9 mouse cellular contexts compared by ENCODE assay signal in genomic region chr8:46953472-46953871, GRCm38 (mm10). TPM values are rescaled to one million over a fixed set of nuclear protein-coding genes. Genes with fewer than 3 reads are reported as not detected.
DNase-seq lines count a peak whose midpoint lies in the region; ATAC-seq and TF ChIP-seq lines count a peak whose summit lies in the region.
"Had no signal": no experiment of that assay in that cellular context is flagged by ENCODE, and none has a peak within 500 bp of the region (broad histone marks: within the 10 kb centered on the region; RNA-seq: fewer than 3 reads in every experiment).

No protein-coding gene starts in this region.

- TF ChIP-seq CTCF in testis, adult 2 months (IDR thresholded peaks at IDR 0.05; ENCODE audit: control insufficient read depth, insufficient read depth, insufficient replicate concordance, low read depth, low read length) = peak; percentile 8; the same call in 1 of the 2 replicates
- TF ChIP-seq CTCF in cerebellum, adult 2 months (IDR thresholded peaks at IDR 0.05; ENCODE audit: borderline replicate concordance, insufficient read depth, low read depth, low read length) = peak; percentile 46; the same call in 1 of the 2 replicates
- TF ChIP-seq CTCF in kidney, postnatal 0 days (IDR thresholded peaks at IDR 0.05; ENCODE audit: low read depth) = peak; percentile 95
- peak; percentile 88 for TF ChIP-seq CTCF in liver, postnatal 0 days (IDR thresholded peaks at IDR 0.05; ENCODE audit: low read depth)
- TF ChIP-seq CTCF in thymus, adult 2 months (IDR thresholded peaks at IDR 0.05; ENCODE audit: borderline replicate concordance, control insufficient read depth, extremely low read depth, insufficient read depth, low read length, poor library complexity) = no peak

- WGBS in cerebellum, adult 2 months = 17% methylated on average over 7 of the region's 7 CpGs
- WGBS in kidney, postnatal 0 days = 20% methylated on average over 7 of the region's 7 CpGs
- 23% methylated on average over 7 of the region's 7 CpGs for WGBS in liver, postnatal 0 days (ENCODE audit: insufficient replicate concordance)
- 21% methylated on average over 7 of the region's 7 CpGs for WGBS in neural tube, embryonic 15.5 days
- WGBS in thymus, adult 2 months = 24% methylated on average over 7 of the region's 7 CpGs

- TF ChIP-seq POLR2A in testis, adult 2 months (IDR thresholded peaks at IDR 0.05; ENCODE audit: control insufficient read depth, low read depth, low read length) = no peak
- no peak for TF ChIP-seq POLR2A in cerebellum, adult 2 months (IDR thresholded peaks at IDR 0.05; ENCODE audit: borderline replicate concordance, insufficient read depth, low read length)
- no peak for TF ChIP-seq POLR2A in thymus, adult 2 months (IDR thresholded peaks at IDR 0.05; ENCODE audit: control insufficient read depth, extremely low read depth, insufficient read depth, low read length, poor library complexity)

- no peak overlapping the region for H3K9ac ChIP-seq in kidney, postnatal 0 days (ENCODE audit: low read depth, low read length)
- no peak overlapping the region for H3K9ac ChIP-seq in liver, postnatal 0 days (replicated peaks)
- H3K9ac ChIP-seq in neural tube, embryonic 15.5 days (replicated peaks) = no peak overlapping the region
- H3K9ac ChIP-seq: embryonic facial prominence, embryonic 15.5 days had no signal

- no peak overlapping the region for H3K4me3 ChIP-seq in testis, adult 2 months (ENCODE audit: control insufficient read depth, low read depth, low read length)
- H3K4me3 ChIP-seq in cerebellum, adult 2 months (replicated peaks; ENCODE audit: insufficient read depth, low read depth, low read length) = no peak overlapping the region
- no peak overlapping the region for H3K4me3 ChIP-seq in kidney, postnatal 0 days (replicated peaks; ENCODE audit: low read depth, low read length)
- no peak overlapping the region for H3K4me3 ChIP-seq in liver, postnatal 0 days (ENCODE audit: low read depth, low read length)
- no peak overlapping the region for H3K4me3 ChIP-seq in neural tube, embryonic 15.5 days (replicated peaks)
- H3K4me3 ChIP-seq in thymus, adult 2 months (ENCODE audit: control insufficient read depth, insufficient read depth, low read length) = no peak overlapping the region
- H3K4me3 ChIP-seq: embryonic facial prominence, embryonic 15.5 days had no signal

- no peak for DNase-seq in testis, postnatal 14 days (ENCODE audit: low spot score)
- DNase-seq in cerebellum, adult 2 months = peak; percentile 34 to 60
- peak; percentile 86 for DNase-seq in forelimb bud, embryonic 11.5 days (ENCODE audit: low read depth, low spot score)
- DNase-seq in kidney, postnatal 0 days (ENCODE audit: low spot score) = peak; percentile 95
- peak; percentile 81 for DNase-seq in liver, postnatal 0 days
- DNase-seq in thymus, adult 2 months = peak; percentile 55

- no peak overlapping the region for H3K27ac ChIP-seq in testis, adult 2 months (ENCODE audit: control insufficient read depth, insufficient read depth, low read depth, low read length)
- H3K27ac ChIP-seq in cerebellum, adult 2 months (ENCODE audit: insufficient read depth, low read length) = no peak overlapping the region
- H3K27ac ChIP-seq in kidney, postnatal 0 days = no peak overlapping the region
- no peak overlapping the region for H3K27ac ChIP-seq in liver, postnatal 0 days (ENCODE audit: low read depth)
- H3K27ac ChIP-seq in neural tube, embryonic 15.5 days (replicated peaks) = no peak overlapping the region
- no peak overlapping the region for H3K27ac ChIP-seq in thymus, adult 2 months (ENCODE audit: control insufficient read depth, insufficient read depth, low read length)
- H3K27ac ChIP-seq: embryonic facial prominence, embryonic 15.5 days had no signal

- no peaks in the 10 kb centered on the region for H3K36me3 ChIP-seq in testis, adult 2 months (ENCODE audit: control insufficient read depth, insufficient read depth, low read length)
- no peaks in the 10 kb centered on the region for H3K36me3 ChIP-seq in kidney, postnatal 0 days (ENCODE audit: insufficient read depth, low read length)
- H3K36me3 ChIP-seq in liver, postnatal 0 days (replicated peaks; ENCODE audit: insufficient read depth, low read length) = no peaks in the 10 kb centered on the region
- H3K36me3 ChIP-seq in neural tube, embryonic 15.5 days = no peaks in the 10 kb centered on the region
- H3K36me3 ChIP-seq in thymus, adult 2 months (ENCODE audit: control insufficient read depth, insufficient read depth, low read length) = no peaks in the 10 kb centered on the region
- H3K36me3 ChIP-seq: embryonic facial prominence, embryonic 15.5 days had no signal

- H3K27me3 ChIP-seq in testis, adult 2 months (ENCODE audit: control insufficient read depth, insufficient read depth, low read length) = no peaks in the 10 kb centered on the region
- no peaks in the 10 kb centered on the region for H3K27me3 ChIP-seq in cerebellum, adult 2 months (ENCODE audit: control insufficient read depth, insufficient read depth, low read length)
- H3K27me3 ChIP-seq in kidney, postnatal 0 days (ENCODE audit: insufficient read depth, low read length) = no peaks in the 10 kb centered on the region
- no peaks in the 10 kb centered on the region for H3K27me3 ChIP-seq in liver, postnatal 0 days (ENCODE audit: insufficient read depth, low read length)
- no peaks in the 10 kb centered on the region for H3K27me3 ChIP-seq in neural tube, embryonic 15.5 days (replicated peaks)
- H3K27me3 ChIP-seq in thymus, adult 2 months (ENCODE audit: control insufficient read depth, insufficient read depth, low read length) = no peaks in the 10 kb centered on the region
- H3K27me3 ChIP-seq: embryonic facial prominence, embryonic 15.5 days had no signal

- peak; percentile 43; the same call in 1 of the 2 replicates for ATAC-seq in kidney, postnatal 0 days (replicated peaks; ENCODE audit: low FRiP score, low read depth)
- ATAC-seq in liver, postnatal 0 days = 0 out of 2 replicates have a peak, but pooled peaks have one; percentile 7
- ATAC-seq in neural tube, embryonic 15.5 days (ENCODE audit: low FRiP score) = peak; percentile 66; the same call in 1 of the 2 replicates

- peaks cover 2% of the 10 kb centered on the region for H3K4me1 ChIP-seq in testis, adult 2 months (ENCODE audit: control insufficient read depth, insufficient read depth, low read length)
- no peaks in the 10 kb centered on the region for H3K4me1 ChIP-seq in cerebellum, adult 2 months (ENCODE audit: control insufficient read depth, insufficient read depth, low read length)
- no peaks in the 10 kb centered on the region for H3K4me1 ChIP-seq in kidney, postnatal 0 days (replicated peaks; ENCODE audit: insufficient read depth, low read length)
- no peaks in the 10 kb centered on the region for H3K4me1 ChIP-seq in liver, postnatal 0 days (ENCODE audit: insufficient read depth)
- H3K4me1 ChIP-seq in neural tube, embryonic 15.5 days = peaks cover 4% of the 10 kb centered on the region; the same call in 1 of the 2 replicates
- no peaks in the 10 kb centered on the region for H3K4me1 ChIP-seq in thymus, adult 2 months (replicated peaks; ENCODE audit: control insufficient read depth, insufficient read depth, low read length)
- H3K4me1 ChIP-seq: embryonic facial prominence, embryonic 15.5 days had no signal

- no peaks in the 10 kb centered on the region for H3K9me3 ChIP-seq in kidney, postnatal 0 days (replicated peaks; ENCODE audit: low read length)
- no peaks in the 10 kb centered on the region for H3K9me3 ChIP-seq in liver, postnatal 0 days (ENCODE audit: low read length)
- no peaks in the 10 kb centered on the region for H3K9me3 ChIP-seq in neural tube, embryonic 15.5 days (replicated peaks)
- H3K9me3 ChIP-seq: embryonic facial prominence, embryonic 15.5 days had no signal

- TF ChIP-seq EP300 in liver, postnatal 0 days (IDR thresholded peaks at IDR 0.05; ENCODE audit: low read depth) = no peak

- no peak overlapping the region for H3K4me2 ChIP-seq in kidney, postnatal 0 days (ENCODE audit: low read length)
- no peak overlapping the region for H3K4me2 ChIP-seq in liver, postnatal 0 days (ENCODE audit: low read depth, low read length)
- H3K4me2 ChIP-seq in neural tube, embryonic 15.5 days = no peak overlapping the region
- H3K4me2 ChIP-seq: embryonic facial prominence, embryonic 15.5 days had no signal

RNA-seq across cellular contexts. Expression of gene Enpp6, which starts 33.2 kb away (rescaled TPM):
- polyA plus RNA-seq in testis, adult 2 months (2012; rRNA removed) = 29.0 and 31.1 TPM in 2 replicates
- polyA plus RNA-seq in cerebellum, adult 2 months (2012; rRNA removed) = 16.2 and 20.6 TPM in 2 replicates
- 2.1 and 2.3 TPM in 2 replicates for polyA plus RNA-seq in kidney, postnatal 0 days (2015; fragmentation: Nextera tagmentation; extraction: Ambion mirVana)
- 0.47 and 0.60 TPM in 2 replicates for polyA plus RNA-seq in liver, postnatal 0 days (2015; fragmentation: Nextera tagmentation; extraction: Ambion mirVana)
- 1.3 and 1.5 TPM in 2 replicates for polyA plus RNA-seq in neural tube, embryonic 15.5 days (2015; fragmentation: Nextera tagmentation; extraction: Ambion mirVana)
- polyA plus RNA-seq in thymus, adult 2 months (2012; rRNA removed) = 0.29 and 1.3 TPM in 2 replicates

Comparison
In these comparisons a context has a peak if more than half of its experiments do, and no peak if none do; other contexts are left out.
1. ATAC-seq: peak in every context shown above with its lines; median percentile 66 in neural tube, embryonic 15.5 days; 43 in kidney, postnatal 0 days; 7 in liver, postnatal 0 days.